Mouse (Mus musculus) lung, postnatal 0 days (tissue): ENCODE measurements around the gene Ctsd. TPM values are rescaled to one million over a fixed set of nuclear protein-coding genes. Genes with fewer than 3 reads are reported as not detected.
A peak's percentile ranks its signal among the peaks of the same experiment; 100 is the strongest.
"Not testable (repeated sequence)": the region's sequence is repeated elsewhere in the genome, so short reads cannot be mapped to it uniquely, and the experiment has no call there.

Experiments
- ATAC-seq: fragments of 200-750 bp; cut with Nextera tagmentation; 2 replicates; pipeline ENCODE4 v1.8.0; 2017; ENCODE audit warnings: moderate library complexity
- DNase-seq: peaks from one replicate; pipeline ENCODE4 v3.0.0-alpha.2; 2016; ENCODE audit warnings: low spot score
- H3K27ac ChIP-seq: fragments of 300-500 bp; sonication (generic); 2 replicates; pipeline ENCODE4 v1.5.1; 2014; ENCODE audit warnings: antibody characterized with exemption, mild to moderate bottlenecking, low read length, mixed read lengths
- H3K27me3 ChIP-seq: fragments of 300-500 bp; sonication (generic); replicated peaks from 2 replicates; pipeline ENCODE4 v1.6.1; 2014; ENCODE audit warnings: low read length, mixed read lengths; ENCODE audit not compliant: insufficient read depth
- H3K36me3 ChIP-seq: fragments of 300-500 bp; sonication (generic); 2 replicates; pipeline ENCODE4 v1.6.1; 2014; ENCODE audit warnings: low read length, mixed read lengths; ENCODE audit not compliant: insufficient read depth
- H3K4me1 ChIP-seq: fragments of 300-500 bp; sonication (generic); 2 replicates; pipeline ENCODE4 v1.6.1; 2014; ENCODE audit warnings: antibody characterized with exemption, low read depth, low read length, mixed read lengths; ENCODE audit not compliant: insufficient read depth
- H3K4me2 ChIP-seq: fragments of 300-500 bp; sonication (generic); replicated peaks from 2 replicates; pipeline ENCODE4 v1.6.1; 2014; ENCODE audit warnings: low read depth, mild to moderate bottlenecking, low read length, moderate library complexity, mixed read lengths
- H3K4me3 ChIP-seq: fragments of 300-500 bp; sonication (generic); 2 replicates; pipeline ENCODE4 v1.5.1; 2014; ENCODE audit warnings: low read depth, low read length
- H3K9ac ChIP-seq: fragments of 300-500 bp; sonication (generic); replicated peaks from 2 replicates; pipeline ENCODE4 v1.6.1; 2014; ENCODE audit warnings: low read depth, mild to moderate bottlenecking
- H3K9me3 ChIP-seq: fragments of 300-500 bp; sonication (generic); 2 replicates; pipeline ENCODE4 v1.6.1; 2016; ENCODE audit warnings: low read length, mixed read lengths
- CTCF ChIP-seq: IDR thresholded peaks from 2 replicates; pipeline ENCODE4 v1.5.1; 2016; ENCODE audit warnings: antibody characterized with exemption, mild to moderate bottlenecking
- EP300 ChIP-seq: IDR thresholded peaks from 2 replicates; pipeline ENCODE4 v1.6.1; 2016; ENCODE audit warnings: antibody characterized with exemption, mild to moderate bottlenecking, control low read depth
- WGBS: fragments of 180-500 bp; shearing (Covaris S2); extraction: QIAGEN DNeasy Blood & Tissue Kit; methylation state at CpG from one replicate; pipeline ENCODE4 v1.1.7; 2014; 5-methylcytosine and 5-hydroxymethylcytosine counted together
- polyA plus RNA-seq: library from polyadenylated mRNA; unstranded; fragments of >200 nt; fragmentation: Nextera tagmentation; extraction: Ambion mirVana; gene quantifications from 2 replicates; pipeline ENCODE4 v1.2.1, GENCODE M21; 2015

The Ctsd gene
- polyA plus RNA-seq, 1 experiment from 2014 or later = 481 TPM

- DNase-seq (no peak), ATAC-seq (no peak)
- H3K4me2 ChIP-seq = no peak overlapping the region
- H3K4me3 ChIP-seq = no peak overlapping the region
- WGBS = 80% methylated on average over 8 of the region's 8 CpGs
- H3K9ac ChIP-seq = no peak overlapping the region
- TF ChIP-seq EP300 (no peak), CTCF (no peak)
- no peaks in the 10 kb centered on the region for H3K4me1 ChIP-seq
- no peak overlapping the region for H3K27ac ChIP-seq
- H3K9me3 ChIP-seq = no peaks in the 10 kb centered on the region
- no peaks in the 10 kb centered on the region for H3K27me3 ChIP-seq
- no peaks in the 10 kb centered on the region for H3K36me3 ChIP-seq
Observed at GRCm38 (mm10) chr7:142335151-142335550, 52.7 kb downstream of the Ctsd start.

GRCm38 (mm10) chr7:142334246-142334645, 53.6 kb downstream of the Ctsd start:
- peak; percentile 98 for TF ChIP-seq CTCF
- TF ChIP-seq EP300 = no peak
- Histone ChIP-seq H3K4me2 (no peak overlapping the region), H3K9ac (no peak overlapping the region), H3K4me1 (no peaks in the 10 kb centered on the region), H3K4me3 (no peak overlapping the region), H3K36me3 (no peaks in the 10 kb centered on the region), H3K9me3 (no peaks in the 10 kb centered on the region), H3K27ac (no peak overlapping the region), H3K27me3 (no peaks in the 10 kb centered on the region)
- ATAC-seq (peak; percentile 78), DNase-seq (peak; percentile 91)
- 0% methylated on average over 3 of the region's 3 CpGs for WGBS

- not testable (repeated sequence) for H3K4me2 ChIP-seq, H3K27ac ChIP-seq, H3K27me3 ChIP-seq, H3K4me3 ChIP-seq, H3K36me3 ChIP-seq, DNase-seq, H3K9ac ChIP-seq, H3K4me1 ChIP-seq, H3K9me3 ChIP-seq, ATAC-seq
- WGBS = 78% methylated on average over 1 of the region's 9 CpGs
Observed at GRCm38 (mm10) chr7:142332741-142333140, 55.1 kb downstream of the Ctsd start.

- Histone ChIP-seq H3K9me3 (no peaks in the 10 kb centered on the region), H3K36me3 (no peaks in the 10 kb centered on the region), H3K27me3 (no peaks in the 10 kb centered on the region), H3K27ac (no peak overlapping the region), H3K4me1 (no peaks in the 10 kb centered on the region), H3K9ac (no peak overlapping the region), H3K4me3 (no peak overlapping the region), H3K4me2 (no peak overlapping the region)
- ATAC-seq (no peak), DNase-seq (no peak)
- WGBS = 89% methylated on average over 4 of the region's 4 CpGs
- TF ChIP-seq CTCF = no peak
- no peak for TF ChIP-seq EP300
Observed at GRCm38 (mm10) chr7:142331281-142331680, 56.6 kb downstream of the Ctsd start.

- Histone ChIP-seq H3K4me2 (no peak overlapping the region), H3K27ac (0 out of 2 replicates have a peak overlapping the region, but pooled peaks have one; percentile 20), H3K4me3 (no peak overlapping the region), H3K27me3 (no peaks in the 10 kb centered on the region), H3K9me3 (no peaks in the 10 kb centered on the region), H3K9ac (no peak overlapping the region), H3K36me3 (no peaks in the 10 kb centered on the region), H3K4me1 (no peaks in the 10 kb centered on the region)
- peak; percentile 57 for ATAC-seq
- TF ChIP-seq EP300 (peak; percentile 18; the same call in 1 of the 2 replicates), CTCF (no peak)
- WGBS = 44% methylated on average over 9 of the region's 9 CpGs
- no peak for DNase-seq
Observed at GRCm38 (mm10) chr7:142330271-142330724, 57.5 kb downstream of the Ctsd start.

- no peak overlapping the region for H3K4me3 ChIP-seq
- H3K9ac ChIP-seq = no peak overlapping the region
- no peaks in the 10 kb centered on the region for H3K27me3 ChIP-seq
- DNase-seq (no peak), ATAC-seq (no peak)
- TF ChIP-seq EP300 (no peak), CTCF (no peak)
- H3K9me3 ChIP-seq = no peaks in the 10 kb centered on the region
- no peak overlapping the region for H3K4me2 ChIP-seq
- H3K36me3 ChIP-seq = no peaks in the 10 kb centered on the region
- WGBS = 91% methylated on average over 3 of the region's 3 CpGs
- H3K27ac ChIP-seq = no peak overlapping the region
- H3K4me1 ChIP-seq = no peaks in the 10 kb centered on the region
Observed at GRCm38 (mm10) chr7:142328507-142328906, 59.3 kb downstream of the Ctsd start.
